Mouse (Mus musculus) hindbrain, postnatal 0 days (tissue): Measurements from ENCODE around the gene Sdc3. TPM values are rescaled to one million over a fixed set of nuclear protein-coding genes. Genes with fewer than 3 reads are reported as not detected.
A peak's percentile ranks its signal among the peaks of the same experiment; 100 is the strongest.

Source experiments
- ATAC-seq: fragments of 200-750 bp; cut with Nextera tagmentation; 2 replicates; pipeline ENCODE4 v1.8.0; 2017; ENCODE audit warnings: mild to moderate bottlenecking, moderate TSS enrichment, moderate library complexity
- DNase-seq: peaks from one replicate; pipeline ENCODE4 v3.0.0-alpha.2; 2015; ENCODE audit warnings: low spot score
- H3K27ac ChIP-seq: fragments of 300-500 bp; sonication (generic); 2 replicates; pipeline ENCODE4 v1.5.1; 2014; ENCODE audit warnings: mild to moderate bottlenecking
- H3K27me3 ChIP-seq: fragments of 300-500 bp; sonication (generic); 2 replicates; pipeline ENCODE4 v1.6.1; 2014; ENCODE audit warnings: low read length, mixed read lengths; ENCODE audit not compliant: insufficient read depth
- H3K36me3 ChIP-seq: fragments of 300-500 bp; sonication (generic); 2 replicates; pipeline ENCODE4 v1.6.1; 2014; ENCODE audit warnings: low read length, mixed read lengths; ENCODE audit not compliant: insufficient read depth
- H3K4me1 ChIP-seq: fragments of 300-500 bp; sonication (generic); 2 replicates; pipeline ENCODE4 v1.6.1; 2014; ENCODE audit warnings: antibody characterized with exemption, low read length, mixed read lengths; ENCODE audit not compliant: insufficient read depth
- H3K4me2 ChIP-seq: fragments of 300-500 bp; sonication (generic); 2 replicates; pipeline ENCODE4 v1.6.1; 2014; ENCODE audit warnings: low read depth, mild to moderate bottlenecking, low read length, moderate library complexity, mixed read lengths
- H3K4me3 ChIP-seq: fragments of 300-500 bp; sonication (generic); 2 replicates; pipeline ENCODE4 v1.5.1; 2014; ENCODE audit warnings: low read length
- H3K9ac ChIP-seq: fragments of 300-500 bp; sonication (generic); replicated peaks from 2 replicates; pipeline ENCODE4 v1.6.1; 2014; ENCODE audit warnings: mild to moderate bottlenecking, low read length, moderate library complexity, mixed read lengths
- H3K9me3 ChIP-seq: fragments of 300-500 bp; sonication (generic); 2 replicates; pipeline ENCODE4 v1.6.1; 2016; ENCODE audit warnings: low read length, mixed read lengths
- CTCF ChIP-seq: IDR thresholded peaks from 2 replicates; pipeline ENCODE4 v1.5.1; 2016; ENCODE audit warnings: antibody characterized with exemption, control low read depth, low read depth
- WGBS: fragments of 180-500 bp; shearing (Covaris S2); extraction: QIAGEN DNeasy Blood & Tissue Kit; methylation state at CpG from one replicate; pipeline ENCODE4 v1.1.7; 2014; 5-methylcytosine and 5-hydroxymethylcytosine counted together
- polyA plus RNA-seq: library from polyadenylated mRNA; unstranded; fragments of >200 nt; fragmentation: Nextera tagmentation; extraction: Ambion mirVana; gene quantifications from 2 replicates; pipeline ENCODE4 v1.2.1, GENCODE M21; 2015
- total RNA-seq: library from RNA; depleted of rRNA; stranded (reverse); fragments of >200 nt; gene quantifications from 2 replicates; pipeline ENCODE4 v1.2.3, GENCODE M21; 2014

The Sdc3 gene
- total and polyA plus RNA-seq, 2 experiments from 2014 or later, result 180 to 587 TPM

GRCm38 (mm10) chr4:130804292-130804691, 12.0 kb downstream of the Sdc3 start:
- 41% methylated on average over 2 of the region's 2 CpGs for WGBS
- TF ChIP-seq CTCF, result no peak
- Histone ChIP-seq H3K9me3 (no peaks in the 10 kb centered on the region), H3K4me2 (no peak overlapping the region), H3K27ac (peak overlapping the region; percentile 88), H3K9ac (no peak overlapping the region; the same call in 1 of the 2 replicates), H3K4me3 (no peak overlapping the region), H3K36me3 (no peaks in the 10 kb centered on the region), H3K27me3 (no peaks in the 10 kb centered on the region), H3K4me1 (peaks cover 48% of the 10 kb centered on the region)
- ATAC-seq (peak; percentile 30; the same call in 1 of the 2 replicates), DNase-seq (peak; percentile 65)

- 18% methylated on average over 7 of the region's 7 CpGs for WGBS
- peak overlapping the region; percentile 88 for H3K27ac ChIP-seq
- DNase-seq (peak; percentile 93), ATAC-seq (peak; percentile 89)
- TF ChIP-seq CTCF, result no peak
- H3K27me3 ChIP-seq, result no peaks in the 10 kb centered on the region
- no peaks in the 10 kb centered on the region for H3K9me3 ChIP-seq
- no peak overlapping the region for H3K4me3 ChIP-seq
- H3K9ac ChIP-seq, result no peak overlapping the region; the same call in 1 of the 2 replicates
- peak overlapping the region; percentile 24 for H3K4me2 ChIP-seq
- H3K4me1 ChIP-seq, result peaks cover 44% of the 10 kb centered on the region
- H3K36me3 ChIP-seq, result no peaks in the 10 kb centered on the region
Measured at GRCm38 (mm10) chr4:130804771-130805361, 12.5 kb downstream of the Sdc3 start.

- H3K36me3 ChIP-seq, result no peaks in the 10 kb centered on the region
- no peak overlapping the region for H3K4me2 ChIP-seq
- no peaks in the 10 kb centered on the region for H3K9me3 ChIP-seq
- no peak overlapping the region for H3K9ac ChIP-seq
- no peak for ATAC-seq
- 32% methylated on average over 7 of the region's 7 CpGs for WGBS
- no peak for DNase-seq
- TF ChIP-seq CTCF, result no peak
- H3K4me1 ChIP-seq, result peaks cover 43% of the 10 kb centered on the region
- peak overlapping the region; percentile 88 for H3K27ac ChIP-seq
- no peaks in the 10 kb centered on the region for H3K27me3 ChIP-seq
- H3K4me3 ChIP-seq, result no peak overlapping the region
Measured at GRCm38 (mm10) chr4:130805746-130806145, 13.4 kb downstream of the Sdc3 start.

GRCm38 (mm10) chr4:130806746-130807145, 14.4 kb downstream of the Sdc3 start:
- Histone ChIP-seq H3K36me3 (no peaks in the 10 kb centered on the region), H3K4me3 (no peak overlapping the region), H3K9ac (no peak overlapping the region), H3K4me1 (peaks cover 53% of the 10 kb centered on the region), H3K9me3 (no peaks in the 10 kb centered on the region), H3K27ac (0 out of 2 replicates have a peak overlapping the region, but pooled peaks have one; percentile 15), H3K4me2 (no peak overlapping the region), H3K27me3 (no peaks in the 10 kb centered on the region)
- TF ChIP-seq CTCF, result no peak
- 76% methylated on average over 9 of the region's 9 CpGs for WGBS
- DNase-seq, result no peak
- no peak for ATAC-seq

- H3K9me3 ChIP-seq, result no peaks in the 10 kb centered on the region
- no peaks in the 10 kb centered on the region for H3K36me3 ChIP-seq
- H3K4me3 ChIP-seq, result no peak overlapping the region
- no peak overlapping the region for H3K9ac ChIP-seq
- no peak for TF ChIP-seq CTCF
- H3K4me2 ChIP-seq, result no peak overlapping the region
- H3K4me1 ChIP-seq, result peaks cover 60% of the 10 kb centered on the region
- no peaks in the 10 kb centered on the region for H3K27me3 ChIP-seq
- peak overlapping the region; percentile 78 for H3K27ac ChIP-seq
- 17% methylated on average over 5 of the region's 5 CpGs for WGBS
- ATAC-seq, result peak; percentile 28; the same call in 1 of the 2 replicates
- peak; percentile 84 for DNase-seq
Measured at GRCm38 (mm10) chr4:130809784-130810183, 17.4 kb downstream of the Sdc3 start.

GRCm38 (mm10) chr4:130810845-130811244, 18.5 kb downstream of the Sdc3 start:
- Histone ChIP-seq H3K9ac (0 out of 2 replicates have a peak overlapping the region, but pooled peaks have one; percentile 9), H3K9me3 (no peaks in the 10 kb centered on the region), H3K4me2 (no peak overlapping the region), H3K27me3 (no peaks in the 10 kb centered on the region), H3K4me1 (peaks cover 60% of the 10 kb centered on the region), H3K4me3 (no peak overlapping the region), H3K36me3 (no peaks in the 10 kb centered on the region), H3K27ac (peak overlapping the region; percentile 67)
- WGBS, result 23% methylated on average over 3 of the region's 3 CpGs
- no peak for TF ChIP-seq CTCF
- DNase-seq (peak; percentile 68), ATAC-seq (peak; percentile 79)

- Histone ChIP-seq H3K4me2 (peak overlapping the region; percentile 25), H3K4me1 (peaks cover 59% of the 10 kb centered on the region), H3K27ac (peak overlapping the region; percentile 67), H3K36me3 (no peaks in the 10 kb centered on the region), H3K27me3 (no peaks in the 10 kb centered on the region), H3K9me3 (no peaks in the 10 kb centered on the region), H3K9ac (peak overlapping the region; percentile 9; the same call in 1 of the 2 replicates), H3K4me3 (no peak overlapping the region)
- no peak for ATAC-seq
- WGBS, result 33% methylated on average over 7 of the region's 7 CpGs
- peak; percentile 37 for DNase-seq
- TF ChIP-seq CTCF, result no peak
Measured at GRCm38 (mm10) chr4:130811385-130811784, 19.0 kb downstream of the Sdc3 start.
